Mouse (Mus musculus): ENCODE data around the gene Hscb. TPM values are rescaled to one million over a fixed set of nuclear protein-coding genes. Genes with fewer than 3 reads are reported as not detected.
"Not testable (repeated sequence)": the region's sequence is repeated elsewhere in the genome, so short reads cannot be mapped to it uniquely, and the experiment has no call there.

The Hscb gene
- 29.6 and 31.3 TPM in 2 replicates for polyA plus RNA-seq (2012; rRNA removed)

GRCm38 (mm10) chr5:110839678-110840365 lies at the start of gene Hscb, which contains the start of gene Chek2:
Hscb (minus strand) TSS chr5:110839777.
Chek2 (plus strand) TSS chr5:110839979.
- peak; percentile 41 for TF ChIP-seq CTCF (conservative IDR thresholded peaks at IDR 0.05; ENCODE audit: insufficient read depth, insufficient read length, low read depth, low read length)
- peak; percentile 25 for TF ChIP-seq POLR2A (IDR thresholded peaks at IDR 0.05; ENCODE audit: low read depth, low read length)
- peak within 1 kb of the TSS; percentile 59 for H3K27ac ChIP-seq (ENCODE audit: insufficient read depth, low read depth, low read length)
- H3K27me3 ChIP-seq (replicated peaks; ENCODE audit: control insufficient read depth, insufficient read depth, low read length), result no peaks in the 10 kb centered on the region
- H3K4me3 ChIP-seq (ENCODE audit: insufficient read depth, low read depth, low read length), result peak within 1 kb of the TSS; percentile 81
- H3K36me3 ChIP-seq (ENCODE audit: control insufficient read depth, insufficient read depth, low read length), result no peaks in the 10 kb centered on the region
- H3K4me1 ChIP-seq (ENCODE audit: control insufficient read depth, insufficient read depth, low read length), result peaks cover 5% of the 10 kb centered on the region; the same call in 1 of the 2 replicates
- under 1% methylated on average over 41 of the region's 41 CpGs for WGBS
- DNase-seq, result peak; percentile 100

- 89% methylated on average over 4 of the region's 4 CpGs for WGBS
- DNase-seq, result no peak
Measured at GRCm38 (mm10) chr5:110888596-110888995, 49.0 kb upstream of the Hscb start.

DNA sequence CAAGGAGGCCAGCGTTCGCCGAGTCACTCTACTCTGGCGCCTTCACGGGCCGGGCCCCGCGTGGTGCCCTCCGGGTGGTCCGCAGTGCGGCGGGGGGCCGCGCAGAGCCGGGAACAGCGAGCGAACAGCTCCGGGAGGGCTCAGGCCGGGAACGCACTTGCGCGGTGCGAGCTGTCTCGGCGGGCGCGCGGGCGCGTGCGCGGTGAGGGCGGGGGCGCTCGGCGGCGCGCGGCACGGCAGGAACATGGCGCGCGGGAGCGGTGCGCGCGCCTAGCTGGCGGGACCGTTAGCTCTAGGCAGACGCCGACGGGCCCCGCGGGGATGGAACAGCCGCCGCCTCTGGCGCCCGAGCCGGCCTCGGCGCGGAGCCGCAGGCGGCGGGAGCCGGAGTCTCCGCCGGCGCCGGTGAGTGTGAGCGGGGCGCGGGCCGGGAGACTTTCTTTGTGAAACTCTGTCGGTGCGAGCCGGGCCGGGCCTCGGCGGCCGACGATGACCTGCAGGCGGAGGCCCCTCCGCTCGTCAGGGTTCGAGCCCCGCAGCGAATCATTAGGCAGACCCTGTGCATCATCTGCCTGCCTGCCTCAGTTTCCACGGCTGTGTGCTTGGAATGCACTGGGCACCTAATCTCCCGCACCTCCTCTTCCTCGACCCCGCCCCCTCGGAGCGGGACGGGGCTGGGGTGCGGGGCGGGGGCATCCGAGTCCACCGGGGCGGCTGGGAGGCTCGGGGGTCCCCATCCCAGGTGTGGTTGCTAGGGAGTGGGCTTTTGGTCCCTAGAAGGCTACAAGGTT lies 40.2 kb upstream of the Hscb start, which contains the start of gene Ttc28:
Gene Ttc28, plus strand, starts transcription at position 220 of the 791 bp plus-strand sequence.
- Histone ChIP-seq H3K4me3 (ENCODE audit: insufficient read depth, low read depth, low read length) (peak within 1 kb of the TSS; percentile 92), H3K36me3 (ENCODE audit: control insufficient read depth, insufficient read depth, low read length) (no peaks in the 10 kb centered on the region), H3K4me1 (ENCODE audit: control insufficient read depth, insufficient read depth, low read length) (no peaks in the 10 kb centered on the region; the same call in 1 of the 2 replicates), H3K27ac (ENCODE audit: insufficient read depth, low read depth, low read length) (0 out of 2 replicates have a peak within 1 kb of the TSS, but pooled peaks have one; percentile 30), H3K27me3 (replicated peaks; ENCODE audit: control insufficient read depth, insufficient read depth, low read length) (no peaks in the 10 kb centered on the region)
- 1% methylated on average over 100 of the region's 101 CpGs for WGBS
- TF ChIP-seq CTCF (conservative IDR thresholded peaks at IDR 0.05; ENCODE audit: insufficient read depth, insufficient read length, low read depth, low read length) (no peak), POLR2A (IDR thresholded peaks at IDR 0.05; ENCODE audit: low read depth, low read length) (no peak)
- peak; percentile 88 for DNase-seq

More at GRCm38 (mm10) chr5:110888596-110888995, 49.0 kb upstream of the Hscb start:
- H3K4me3 ChIP-seq (ENCODE audit: insufficient read depth, low read depth, low read length), result no peak overlapping the region
- no peaks in the 10 kb centered on the region for H3K4me1 ChIP-seq (ENCODE audit: control insufficient read depth, insufficient read depth, low read length)
- no peak for TF ChIP-seq POLR2A (IDR thresholded peaks at IDR 0.05; ENCODE audit: low read depth, low read length)
- no peak overlapping the region for H3K27ac ChIP-seq (ENCODE audit: insufficient read depth, low read depth, low read length)
- H3K36me3 ChIP-seq (ENCODE audit: control insufficient read depth, insufficient read depth, low read length), result no peaks in the 10 kb centered on the region
- H3K27me3 ChIP-seq (replicated peaks; ENCODE audit: control insufficient read depth, insufficient read depth, low read length), result no peaks in the 10 kb centered on the region

- H3K36me3 ChIP-seq (ENCODE audit: control insufficient read depth, insufficient read depth, low read length), result no peaks in the 10 kb centered on the region
- H3K4me3 ChIP-seq (ENCODE audit: insufficient read depth, low read depth, low read length), result peak overlapping the region; percentile 92
- no peaks in the 10 kb centered on the region; the same call in 1 of the 2 replicates for H3K4me1 ChIP-seq (ENCODE audit: control insufficient read depth, insufficient read depth, low read length)
- no peaks in the 10 kb centered on the region for H3K27me3 ChIP-seq (replicated peaks; ENCODE audit: control insufficient read depth, insufficient read depth, low read length)
- 70% methylated on average over 7 of the region's 7 CpGs for WGBS
- H3K27ac ChIP-seq (ENCODE audit: insufficient read depth, low read depth, low read length), result no peak overlapping the region
- TF ChIP-seq POLR2A (IDR thresholded peaks at IDR 0.05; ENCODE audit: low read depth, low read length) (no peak), CTCF (conservative IDR thresholded peaks at IDR 0.05; ENCODE audit: insufficient read depth, insufficient read length, low read depth, low read length) (no peak)
- no peak for DNase-seq
Measured at GRCm38 (mm10) chr5:110879042-110879441, 39.5 kb upstream of the Hscb start.

GRCm38 (mm10) chr5:110878526-110878925 lies 38.9 kb upstream of the Hscb start:
- 94% methylated on average over 1 of the region's 1 CpGs for WGBS
- not testable (repeated sequence) for DNase-seq; H3K27ac ChIP-seq (ENCODE audit: insufficient read depth, low read depth, low read length); H3K4me1 ChIP-seq (ENCODE audit: control insufficient read depth, insufficient read depth, low read length); H3K36me3 ChIP-seq (ENCODE audit: control insufficient read depth, insufficient read depth, low read length); H3K27me3 ChIP-seq (replicated peaks; ENCODE audit: control insufficient read depth, insufficient read depth, low read length); H3K4me3 ChIP-seq (ENCODE audit: insufficient read depth, low read depth, low read length)

DNA sequence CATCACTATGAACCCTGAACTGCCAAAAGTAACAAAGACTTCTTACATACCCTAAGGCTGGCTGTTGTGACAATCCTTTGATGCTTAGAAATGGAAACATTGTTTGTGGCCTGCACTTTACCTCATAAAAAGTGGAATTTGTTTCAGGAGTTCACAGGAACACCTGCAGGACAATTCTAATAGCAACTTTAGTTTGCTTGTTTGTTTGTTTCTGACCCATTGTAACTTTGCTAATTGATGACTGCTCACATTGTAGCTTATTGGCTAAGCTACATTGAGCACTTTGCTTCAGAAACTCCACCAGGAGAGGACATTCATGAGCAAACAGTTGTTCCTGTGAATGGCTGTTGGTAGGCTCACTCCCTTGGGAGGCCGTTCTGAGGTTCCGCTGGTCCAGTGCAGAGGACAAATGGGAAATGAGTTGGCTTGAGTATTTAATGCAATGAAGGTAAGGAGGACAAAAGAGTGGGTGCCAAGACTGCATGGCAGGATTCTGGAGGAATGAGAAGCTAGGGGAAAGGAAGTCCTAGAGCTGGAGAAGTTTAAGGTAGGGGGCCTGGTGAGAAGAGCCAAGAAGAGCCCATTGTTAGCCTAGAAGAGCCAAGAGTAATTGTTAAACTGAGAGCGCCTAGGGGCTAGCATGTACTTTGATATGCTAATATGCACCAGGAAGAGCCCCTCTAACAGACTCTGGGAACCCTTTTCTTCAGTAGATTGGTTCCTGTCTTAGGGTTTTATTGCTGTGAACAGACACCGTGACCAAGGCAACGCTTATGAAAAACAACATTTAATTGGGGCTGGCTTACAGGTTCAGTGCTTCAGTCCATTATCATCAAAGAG lies 38.3 kb upstream of the Hscb start:
- no peak for TF ChIP-seq CTCF (conservative IDR thresholded peaks at IDR 0.05; ENCODE audit: insufficient read depth, insufficient read length, low read depth, low read length)
- TF ChIP-seq POLR2A (IDR thresholded peaks at IDR 0.05; ENCODE audit: low read depth, low read length), result no peak
- Histone ChIP-seq H3K36me3 (ENCODE audit: control insufficient read depth, insufficient read depth, low read length) (no peaks in the 10 kb centered on the region), H3K4me3 (ENCODE audit: insufficient read depth, low read depth, low read length) (no peak overlapping the region), H3K4me1 (ENCODE audit: control insufficient read depth, insufficient read depth, low read length) (no peaks in the 10 kb centered on the region; the same call in 1 of the 2 replicates), H3K27me3 (replicated peaks; ENCODE audit: control insufficient read depth, insufficient read depth, low read length) (no peaks in the 10 kb centered on the region), H3K27ac (ENCODE audit: insufficient read depth, low read depth, low read length) (no peak overlapping the region)
- 80% methylated on average over 5 of the region's 5 CpGs for WGBS
- DNase-seq, result no peak
